9 mouse cellular contexts compared by ENCODE assay signal in genomic region chr4:111510129-111510528, GRCm38 (mm10).
DNase-seq lines count a peak whose midpoint lies in the region; ATAC-seq lines count a peak whose summit lies in the region.
"Had no signal": no experiment of that assay in that cellular context is flagged by ENCODE, and none has a peak within 500 bp of the region (broad histone marks: within the 10 kb centered on the region; RNA-seq: fewer than 3 reads in every experiment).

No protein-coding gene starts in this region.

- no peak overlapping the region for H3K4me3 ChIP-seq in forebrain, embryonic 13.5 days
- no peak overlapping the region for H3K4me3 ChIP-seq in forebrain, embryonic 10.5 days
- H3K4me3 ChIP-seq in stomach, embryonic 15.5 days (replicated peaks), result no peak overlapping the region

- no peaks in the 10 kb centered on the region for H3K36me3 ChIP-seq in forebrain, embryonic 13.5 days (ENCODE audit: poor library complexity, severe bottlenecking)
- no peaks in the 10 kb centered on the region for H3K36me3 ChIP-seq in forebrain, embryonic 10.5 days (replicated peaks)
- no peaks in the 10 kb centered on the region for H3K36me3 ChIP-seq in stomach, embryonic 15.5 days

- no peak overlapping the region for H3K4me2 ChIP-seq in forebrain, embryonic 13.5 days
- no peak overlapping the region for H3K4me2 ChIP-seq in stomach, embryonic 15.5 days

- no peaks in the 10 kb centered on the region for H3K4me1 ChIP-seq in forebrain, embryonic 13.5 days
- H3K4me1 ChIP-seq in forebrain, embryonic 10.5 days, result no peaks in the 10 kb centered on the region
- H3K4me1 ChIP-seq in stomach, embryonic 15.5 days, result no peaks in the 10 kb centered on the region

- H3K9me3 ChIP-seq in forebrain, embryonic 13.5 days (replicated peaks), result no peaks in the 10 kb centered on the region
- H3K9me3 ChIP-seq in forebrain, embryonic 10.5 days, result no peaks in the 10 kb centered on the region
- no peaks in the 10 kb centered on the region for H3K9me3 ChIP-seq in stomach, embryonic 15.5 days

- DNase-seq in forebrain, embryonic 10.5 days (ENCODE audit: extremely low spot score, low spot score), result no peak
- DNase-seq in lung, postnatal 36 days, result peak; percentile 14
- no peak for DNase-seq in lung, adult 18-20 months
- DNase-seq in kidney, postnatal 10 days, result peak; percentile 17
- no peak for DNase-seq in thymus, adult 18-20 months
- DNase-seq in frontal cortex, adult 2 months (ENCODE audit: extremely low spot score in 1 of 2, low spot score in 1 of 2), result no peak
- DNase-seq: cerebellum, adult 11-12 months had no signal

- ATAC-seq in forebrain, embryonic 13.5 days, result peak; percentile 30; the same call in 1 of the 2 replicates
- 0 out of 2 replicates have a peak, but pooled peaks have one; percentile 22 for ATAC-seq in stomach, embryonic 15.5 days (ENCODE audit: insufficient read depth, low FRiP score, low read depth)

- H3K9ac ChIP-seq in forebrain, embryonic 13.5 days, result no peak overlapping the region
- no peak overlapping the region for H3K9ac ChIP-seq in stomach, embryonic 15.5 days

- H3K27me3 ChIP-seq in forebrain, embryonic 13.5 days, result no peaks in the 10 kb centered on the region
- no peaks in the 10 kb centered on the region for H3K27me3 ChIP-seq in forebrain, embryonic 10.5 days (ENCODE audit: poor library complexity, severe bottlenecking)
- H3K27me3 ChIP-seq in stomach, embryonic 15.5 days (replicated peaks), result no peaks in the 10 kb centered on the region

- no peak overlapping the region for H3K27ac ChIP-seq in forebrain, embryonic 13.5 days
- no peak overlapping the region for H3K27ac ChIP-seq in forebrain, embryonic 10.5 days
- no peak overlapping the region for H3K27ac ChIP-seq in stomach, embryonic 15.5 days

- WGBS in forebrain, embryonic 13.5 days, result 25% methylated on average over 1 of the region's 2 CpGs
- 33% methylated on average over 1 of the region's 2 CpGs for WGBS in forebrain, embryonic 10.5 days
- WGBS in stomach, embryonic 15.5 days, result 25% methylated on average over 1 of the region's 2 CpGs

Comparison
In these comparisons a context has a peak if more than half of its experiments do, and no peak if none do; other contexts are left out.
1. DNase-seq: peak in lung, postnatal 36 days (single experiment) and kidney, postnatal 10 days (single experiment); none in forebrain, embryonic 10.5 days (single experiment), lung, adult 18-20 months (0 of 2), thymus, adult 18-20 months (0 of 2) and frontal cortex, adult 2 months (0 of 2).